Mouse (Mus musculus): ENCODE results near the gene Adamtsl3. TPM values are rescaled to one million over a fixed set of nuclear protein-coding genes. Genes with fewer than 3 reads are reported as not detected.

The Adamtsl3 gene
- total RNA-seq, 1 experiment from 2014 or later: not detected

DNA sequence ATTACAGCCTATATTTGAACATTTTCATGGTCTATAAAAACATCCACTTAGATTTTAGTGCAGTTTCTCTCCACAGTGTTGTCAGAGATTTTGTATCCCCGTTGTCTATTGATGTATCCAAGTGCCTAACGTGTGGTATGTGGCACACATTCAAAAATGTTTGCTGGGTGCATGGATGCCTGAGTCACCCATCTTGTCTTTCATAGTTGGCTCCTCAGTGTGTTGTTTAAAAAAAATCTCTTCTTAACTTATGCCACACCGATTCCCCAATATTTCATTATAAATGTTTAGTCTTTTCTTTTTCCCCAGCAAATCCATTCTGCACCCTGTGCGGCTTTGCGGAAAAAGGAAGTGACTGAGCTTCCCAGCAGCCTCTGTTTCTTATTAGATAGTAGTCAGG is 23.7 kb downstream of the Adamtsl3 start:
- ATAC-seq (ENCODE audit: extremely low read depth, insufficient number of reproducible peaks, low FRiP score, poor library complexity, severe bottlenecking): no peak

DNA sequence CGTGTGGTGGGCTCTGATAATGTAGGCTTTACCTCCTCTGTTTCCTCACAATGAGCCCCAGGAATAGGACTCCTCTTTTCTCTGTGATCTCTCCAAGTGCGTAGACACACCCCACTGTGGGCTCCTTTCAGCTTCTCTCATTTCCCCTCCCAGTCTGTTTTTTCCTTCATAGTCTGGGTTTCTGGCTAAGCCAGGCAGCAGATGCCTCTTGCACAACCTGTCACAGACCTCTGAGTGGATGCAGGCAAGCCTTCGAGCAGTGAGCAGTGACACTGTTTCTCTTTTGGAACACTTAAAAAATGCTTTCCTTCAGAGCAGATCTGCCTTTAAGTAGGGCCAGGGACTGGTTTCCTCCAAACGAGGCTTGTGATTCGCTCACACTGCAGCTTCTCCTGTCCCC is 24.2 kb downstream of the Adamtsl3 start:
- ATAC-seq (ENCODE audit: extremely low read depth, insufficient number of reproducible peaks, low FRiP score, poor library complexity, severe bottlenecking): no peak

GRCm38 (mm10) chr7:82360186-82360585 is 24.7 kb downstream of the Adamtsl3 start:
- no peak for ATAC-seq (ENCODE audit: extremely low read depth, insufficient number of reproducible peaks, low FRiP score, poor library complexity, severe bottlenecking)

DNA sequence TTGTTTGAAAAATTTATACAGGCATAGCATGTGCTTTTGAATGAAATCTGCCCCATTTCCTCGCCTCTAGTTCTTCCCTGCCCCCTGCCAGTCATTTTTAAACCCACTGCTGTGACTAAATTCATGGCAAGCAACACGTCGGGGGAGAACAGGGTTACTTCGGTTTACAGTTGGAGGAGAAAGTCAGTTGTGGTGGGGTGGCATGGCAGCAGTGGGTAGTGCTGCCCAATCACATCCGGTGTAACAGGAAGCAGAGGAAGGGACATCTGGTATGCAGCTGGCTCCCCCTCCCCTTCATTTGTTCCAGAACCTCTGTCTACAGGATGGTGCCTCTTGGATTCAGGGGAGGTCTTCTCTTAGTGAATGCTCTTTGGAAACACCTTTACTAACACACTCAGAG is 25.6 kb downstream of the Adamtsl3 start:
- ATAC-seq (ENCODE audit: extremely low read depth, insufficient number of reproducible peaks, low FRiP score, poor library complexity, severe bottlenecking): no peak

- ATAC-seq (ENCODE audit: extremely low read depth, insufficient number of reproducible peaks, low FRiP score, poor library complexity, severe bottlenecking): no peak
These were observed 29.1 kb downstream of the Adamtsl3 start for GRCm38 (mm10) chr7:82364567-82364966.

DNA sequence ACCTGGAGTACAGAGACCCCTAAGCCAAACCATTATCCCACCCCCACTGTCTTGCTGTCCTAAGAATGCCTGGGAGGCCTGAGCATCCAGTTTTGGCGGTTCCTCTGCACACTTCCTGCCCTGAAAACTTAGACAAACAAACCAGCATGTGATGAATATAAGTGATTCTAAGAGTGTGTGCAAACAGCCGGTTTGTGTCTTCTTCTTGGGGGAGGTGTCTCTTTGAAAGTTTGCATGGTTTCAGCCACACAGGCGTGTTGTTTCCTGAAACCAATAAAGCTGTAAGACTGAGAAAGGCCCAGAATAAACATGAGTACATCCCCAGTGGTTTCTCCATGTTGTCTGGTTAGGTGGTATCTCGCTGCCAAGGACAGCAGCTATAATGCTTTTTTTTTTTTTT is 30.6 kb downstream of the Adamtsl3 start:
- ATAC-seq (ENCODE audit: extremely low read depth, insufficient number of reproducible peaks, low FRiP score, poor library complexity, severe bottlenecking): no peak

- no peak for ATAC-seq (ENCODE audit: extremely low read depth, insufficient number of reproducible peaks, low FRiP score, poor library complexity, severe bottlenecking)
These were observed 31.0 kb downstream of the Adamtsl3 start for GRCm38 (mm10) chr7:82366471-82366870.

- ATAC-seq (ENCODE audit: extremely low read depth, insufficient number of reproducible peaks, low FRiP score, poor library complexity, severe bottlenecking): no peak
These were observed 32.6 kb downstream of the Adamtsl3 start for GRCm38 (mm10) chr7:82368047-82368446.

DNA sequence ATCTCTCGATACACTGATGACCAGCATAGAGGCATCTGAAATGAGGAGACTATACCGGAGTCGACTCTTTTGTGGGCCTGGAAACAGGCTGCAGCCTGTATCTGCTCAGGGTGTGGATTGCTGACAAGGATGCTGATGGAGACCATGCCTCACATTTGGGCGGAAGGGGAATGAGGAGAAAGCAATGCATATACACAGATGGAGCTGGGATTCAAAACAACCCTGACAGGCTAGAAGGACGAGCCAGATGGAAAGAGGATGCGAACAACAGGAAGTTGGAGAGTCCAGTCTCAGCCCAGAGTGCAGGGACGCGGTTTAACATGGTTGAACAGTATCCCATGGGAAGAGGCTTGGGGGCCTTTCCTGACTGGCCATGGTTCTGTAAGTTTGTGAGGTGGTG is 34.6 kb downstream of the Adamtsl3 start:
- no peak for ATAC-seq (ENCODE audit: extremely low read depth, insufficient number of reproducible peaks, low FRiP score, poor library complexity, severe bottlenecking)

DNA sequence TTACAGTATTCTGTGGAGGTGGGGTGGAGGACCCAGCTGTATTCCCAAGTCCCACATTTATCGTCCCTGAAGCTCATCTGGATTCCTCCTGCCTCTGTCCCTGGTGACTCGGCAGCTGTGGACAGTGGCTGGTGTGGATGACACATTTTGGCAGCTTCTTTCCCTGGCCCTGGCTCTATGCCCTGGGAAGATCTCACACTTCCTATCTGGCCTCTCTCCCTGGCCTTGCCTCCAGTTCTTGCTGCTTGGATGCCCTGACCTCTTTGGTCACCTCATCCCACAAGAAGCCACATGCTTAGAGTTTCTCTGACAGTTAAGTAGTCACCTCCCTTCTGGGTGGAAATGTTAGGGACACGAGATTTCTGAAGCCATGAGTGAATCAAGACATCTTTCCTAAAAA is 35.9 kb downstream of the Adamtsl3 start:
- no peak for ATAC-seq (ENCODE audit: extremely low read depth, insufficient number of reproducible peaks, low FRiP score, poor library complexity, severe bottlenecking)

DNA sequence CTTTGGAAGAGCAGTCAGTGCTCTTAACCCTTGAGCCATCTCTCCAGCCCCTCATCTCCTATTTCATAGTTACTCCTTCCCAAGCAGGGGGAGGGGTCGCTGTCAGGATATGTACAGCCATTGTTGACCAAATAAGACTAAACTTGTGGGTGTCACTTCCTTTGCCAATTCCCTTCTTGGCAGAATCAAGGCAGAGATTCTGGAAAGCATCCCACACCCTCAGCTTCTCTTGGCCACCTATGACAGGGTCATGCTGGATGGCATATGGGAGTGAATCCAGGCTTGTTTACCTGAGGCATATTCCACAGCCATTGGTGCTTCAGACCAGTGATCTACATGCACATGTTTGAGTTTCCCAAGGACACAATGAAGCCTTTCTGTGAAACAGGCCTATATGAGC is 42.8 kb downstream of the Adamtsl3 start:
- no peak for ATAC-seq (ENCODE audit: extremely low read depth, insufficient number of reproducible peaks, low FRiP score, poor library complexity, severe bottlenecking)

DNA sequence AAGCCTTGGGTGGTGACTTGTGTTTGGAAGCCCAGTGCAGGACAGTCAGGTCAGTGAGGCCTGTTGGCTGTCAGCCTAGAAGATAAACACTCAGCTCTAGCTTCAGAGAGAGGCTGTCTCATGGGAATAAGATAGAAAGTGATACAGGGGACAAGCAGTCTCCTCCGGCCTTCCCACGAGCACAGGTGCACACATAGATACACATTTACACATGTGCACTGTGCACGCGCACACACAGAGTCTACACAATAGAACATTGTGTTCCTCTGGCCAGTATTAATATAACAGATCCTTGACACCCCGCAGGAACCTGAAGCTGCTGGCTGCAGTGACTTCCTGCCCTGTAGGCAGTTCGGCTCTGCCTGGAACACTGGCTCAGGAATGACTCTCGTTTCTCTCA is 44.3 kb downstream of the Adamtsl3 start:
- no peak for ATAC-seq (ENCODE audit: extremely low read depth, insufficient number of reproducible peaks, low FRiP score, poor library complexity, severe bottlenecking)

GRCm38 (mm10) chr7:82382843-82383535 is 47.5 kb downstream of the Adamtsl3 start:
- ATAC-seq (ENCODE audit: extremely low read depth, insufficient number of reproducible peaks, low FRiP score, poor library complexity, severe bottlenecking): no peak

- ATAC-seq (ENCODE audit: extremely low read depth, insufficient number of reproducible peaks, low FRiP score, poor library complexity, severe bottlenecking): no peak
These were observed 48.0 kb downstream of the Adamtsl3 start for GRCm38 (mm10) chr7:82383536-82383848.

- ATAC-seq (ENCODE audit: extremely low read depth, insufficient number of reproducible peaks, low FRiP score, poor library complexity, severe bottlenecking): no peak
These were observed 51.6 kb downstream of the Adamtsl3 start for GRCm38 (mm10) chr7:82387121-82387520.

GRCm38 (mm10) chr7:82394435-82395186 is 59.1 kb downstream of the Adamtsl3 start:
- ATAC-seq (ENCODE audit: extremely low read depth, insufficient number of reproducible peaks, low FRiP score, poor library complexity, severe bottlenecking): no peak

- no peak for ATAC-seq (ENCODE audit: extremely low read depth, insufficient number of reproducible peaks, low FRiP score, poor library complexity, severe bottlenecking)
These were observed 59.7 kb downstream of the Adamtsl3 start for GRCm38 (mm10) chr7:82395239-82395638.

GRCm38 (mm10) chr7:82395751-82396512 is 60.4 kb downstream of the Adamtsl3 start:
- no peak for ATAC-seq (ENCODE audit: extremely low read depth, insufficient number of reproducible peaks, low FRiP score, poor library complexity, severe bottlenecking)

DNA sequence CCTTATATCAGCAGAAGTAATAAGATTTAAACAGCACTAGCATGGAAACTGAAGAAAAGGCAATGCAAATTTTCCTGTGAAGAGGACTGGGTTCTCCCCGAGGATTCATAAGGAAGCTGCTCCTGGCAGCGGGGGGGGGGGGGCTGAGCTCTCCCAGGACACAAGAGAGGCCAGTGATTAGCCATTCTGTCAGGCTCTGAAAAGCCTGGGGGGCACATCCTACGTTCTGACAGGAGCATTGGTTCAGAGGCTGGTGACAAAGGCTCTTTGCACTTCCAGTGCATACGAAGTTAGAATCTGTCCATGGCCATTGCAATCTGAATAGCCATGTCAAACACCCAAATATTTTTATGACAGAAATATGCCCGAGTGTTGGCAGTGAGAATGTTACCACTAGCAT is 61.4 kb downstream of the Adamtsl3 start:
- no peak for ATAC-seq (ENCODE audit: extremely low read depth, insufficient number of reproducible peaks, low FRiP score, poor library complexity, severe bottlenecking)

DNA sequence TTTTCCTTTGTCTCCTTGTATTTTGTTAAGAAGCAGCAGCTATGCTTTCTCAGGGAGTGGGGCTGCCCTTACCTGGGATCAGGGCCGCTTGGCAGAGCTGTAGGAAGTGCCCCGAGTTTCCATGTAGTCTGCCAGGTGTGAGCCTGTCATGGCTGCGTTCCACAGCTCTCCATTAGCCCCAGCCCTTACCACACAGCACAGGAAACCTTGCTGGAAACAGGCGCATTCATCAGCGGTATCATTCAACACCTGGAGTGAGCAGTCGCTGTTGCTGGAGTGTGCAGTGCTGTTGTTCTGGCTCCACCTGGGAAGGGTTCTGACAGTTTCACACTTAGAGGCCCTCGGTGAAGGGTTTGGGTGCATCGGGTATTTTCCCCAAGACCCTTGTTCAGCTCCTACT is 62.1 kb downstream of the Adamtsl3 start:
- ATAC-seq (ENCODE audit: extremely low read depth, insufficient number of reproducible peaks, low FRiP score, poor library complexity, severe bottlenecking): no peak
